Mouse (Mus musculus): ENCODE data around the gene Zfp759. TPM values are rescaled to one million over a fixed set of nuclear protein-coding genes. Genes with fewer than 3 reads are reported as not detected.

Zfp759 gene
- polyA plus RNA-seq, 1 experiment from 2014 or later = 2.1 TPM

Other genes starting within 250 kb of the Zfp759 start
- 1.4 TPM in 2 replicates for gene Gm10767, start 216.7 kb upstream of the Zfp759 start, polyA plus RNA-seq (2015; fragmentation: Nextera tagmentation; extraction: Ambion mirVana)
- gene Zfp712, start 60.5 kb upstream of the Zfp759 start, polyA plus RNA-seq (2015; fragmentation: Nextera tagmentation; extraction: Ambion mirVana) = 3.6 and 3.9 TPM in 2 replicates
- gene Zfp708, start 23.7 kb upstream of the Zfp759 start, polyA plus RNA-seq (2015; fragmentation: Nextera tagmentation; extraction: Ambion mirVana) = 5.1 and 5.8 TPM in 2 replicates
- gene Gm28557, start 13.1 kb upstream of the Zfp759 start, polyA plus RNA-seq (2015; fragmentation: Nextera tagmentation; extraction: Ambion mirVana) = 3.3 and 3.9 TPM in 2 replicates
- gene Rslcan18, start 5.4 kb upstream of the Zfp759 start, polyA plus RNA-seq (2015; fragmentation: Nextera tagmentation; extraction: Ambion mirVana) = 0.22 and 0.40 TPM in 2 replicates
- 8.8 and 10.0 TPM in 2 replicates for gene Rsl1, start 51.5 kb downstream of the Zfp759 start, polyA plus RNA-seq (2015; fragmentation: Nextera tagmentation; extraction: Ambion mirVana)
- 1.5 and 1.8 TPM in 2 replicates for gene Zfp455, start 72.8 kb downstream of the Zfp759 start, polyA plus RNA-seq (2015; fragmentation: Nextera tagmentation; extraction: Ambion mirVana)
- gene Zfp458, start 156.8 kb downstream of the Zfp759 start, polyA plus RNA-seq (2015; fragmentation: Nextera tagmentation; extraction: Ambion mirVana) = 1.6 and 2.1 TPM in 2 replicates
- gene Zfp457, start 184.8 kb downstream of the Zfp759 start, polyA plus RNA-seq (2015; fragmentation: Nextera tagmentation; extraction: Ambion mirVana) = 0.76 and 0.86 TPM in 2 replicates
- gene Zfp595, start 210.9 kb downstream of the Zfp759 start, polyA plus RNA-seq (2015; fragmentation: Nextera tagmentation; extraction: Ambion mirVana) = 2.7 and 2.8 TPM in 2 replicates
- not detected in 2 replicates for gene Gm28044, start 238.9 kb downstream of the Zfp759 start, polyA plus RNA-seq (2015; fragmentation: Nextera tagmentation; extraction: Ambion mirVana)
- 1.3 TPM in 2 replicates for gene Zfp953, start 238.9 kb downstream of the Zfp759 start, polyA plus RNA-seq (2015; fragmentation: Nextera tagmentation; extraction: Ambion mirVana)

Data from kidney, embryonic 16.5 days (tissue).